Mouse (Mus musculus) hindbrain, embryonic 10.5 days (tissue): ENCODE measurements around the gene Tmem45a2. TPM values are rescaled to one million over a fixed set of nuclear protein-coding genes. Genes with fewer than 3 reads are reported as not detected.

Experiments
- DNase-seq: peaks from one replicate; pipeline ENCODE4 v3.0.0-alpha.2; 2017; ENCODE audit warnings: low spot score
- H3K27ac ChIP-seq: fragments of 300-500 bp; sonication (generic); 2 replicates; pipeline ENCODE4 v1.5.1; 2016; ENCODE audit warnings: mild to moderate bottlenecking, moderate library complexity
- H3K27me3 ChIP-seq: fragments of 300-500 bp; sonication (generic); 2 replicates; pipeline ENCODE4 v1.6.1; 2016; ENCODE audit warnings: mild to moderate bottlenecking; ENCODE audit not compliant: poor library complexity, insufficient read depth, severe bottlenecking
- H3K36me3 ChIP-seq: fragments of 300-500 bp; sonication (generic); 2 replicates; pipeline ENCODE4 v1.6.1; 2016; ENCODE audit warnings: mild to moderate bottlenecking, moderate library complexity
- H3K4me1 ChIP-seq: fragments of 300-500 bp; sonication (generic); replicated peaks from 2 replicates; pipeline ENCODE4 v1.6.1; 2016; ENCODE audit warnings: mild to moderate bottlenecking
- H3K4me3 ChIP-seq: fragments of 300-500 bp; sonication (generic); 2 replicates; pipeline ENCODE4 v1.5.1; 2016; ENCODE audit warnings: mild to moderate bottlenecking, moderate library complexity
- H3K9me3 ChIP-seq: fragments of 300-500 bp; sonication (generic); 2 replicates; pipeline ENCODE4 v1.6.1; 2016; ENCODE audit warnings: mild to moderate bottlenecking, moderate library complexity
- WGBS: fragments of 180-500 bp; shearing (Covaris S2); methylation state at CpG from one replicate; pipeline ENCODE4 v1.1.7; 2016; 5-methylcytosine and 5-hydroxymethylcytosine counted together
- polyA plus RNA-seq: library from polyadenylated mRNA; unstranded; fragments of >200 nt; fragmentation: Nextera tagmentation; extraction: Ambion mirVana; gene quantifications from 2 replicates; pipeline ENCODE4 v1.2.1, GENCODE M21; 2016

Gene Tmem45a2
- polyA plus RNA-seq, result not detected in 2 replicates

GRCm38 (mm10) chr16:57071132-57071639 is at the start of gene Tmem45a2:
Gene Tmem45a2 (minus strand): TSS chr16:57071372.
- H3K4me3 ChIP-seq, result no peak within 1 kb of the TSS
- no peaks in the 10 kb centered on the region for H3K36me3 ChIP-seq
- DNase-seq, result no peak
- H3K4me1 ChIP-seq, result no peaks in the 10 kb centered on the region
- no peak within 1 kb of the TSS for H3K27ac ChIP-seq
- 90% methylated on average over 5 of the region's 5 CpGs for WGBS
- H3K9me3 ChIP-seq, result no peaks in the 10 kb centered on the region
- H3K27me3 ChIP-seq, result no peaks in the 10 kb centered on the region

- WGBS, result 74% methylated on average over 2 of the region's 2 CpGs
- no peak for DNase-seq
- H3K4me1 ChIP-seq, result peaks cover 3% of the 10 kb centered on the region
- no peaks in the 10 kb centered on the region for H3K36me3 ChIP-seq
- H3K27me3 ChIP-seq, result no peaks in the 10 kb centered on the region
- no peak overlapping the region for H3K4me3 ChIP-seq
- no peak overlapping the region for H3K27ac ChIP-seq
- H3K9me3 ChIP-seq, result no peaks in the 10 kb centered on the region
Measured at GRCm38 (mm10) chr16:57117562-57117961, 46.4 kb upstream of the Tmem45a2 start.

GRCm38 (mm10) chr16:57116066-57116465 is 44.9 kb upstream of the Tmem45a2 start:
- H3K9me3 ChIP-seq, result no peaks in the 10 kb centered on the region
- DNase-seq, result no peak
- H3K27ac ChIP-seq, result no peak overlapping the region
- no peaks in the 10 kb centered on the region for H3K36me3 ChIP-seq
- H3K4me1 ChIP-seq, result no peaks in the 10 kb centered on the region
- no peak overlapping the region for H3K4me3 ChIP-seq
- H3K27me3 ChIP-seq, result no peaks in the 10 kb centered on the region

GRCm38 (mm10) chr16:57106185-57106960 is 35.2 kb upstream of the Tmem45a2 start:
- Histone ChIP-seq H3K9me3 (no peaks in the 10 kb centered on the region), H3K36me3 (no peaks in the 10 kb centered on the region), H3K27ac (no peak overlapping the region), H3K27me3 (no peaks in the 10 kb centered on the region), H3K4me3 (no peak overlapping the region), H3K4me1 (no peaks in the 10 kb centered on the region)
- 83% methylated on average over 5 of the region's 5 CpGs for WGBS
- DNase-seq, result no peak

GRCm38 (mm10) chr16:57101174-57101573 is 30.0 kb upstream of the Tmem45a2 start:
- Histone ChIP-seq H3K27me3 (no peaks in the 10 kb centered on the region), H3K4me3 (no peak overlapping the region), H3K27ac (no peak overlapping the region), H3K36me3 (no peaks in the 10 kb centered on the region), H3K4me1 (no peaks in the 10 kb centered on the region), H3K9me3 (no peaks in the 10 kb centered on the region)
- DNase-seq, result no peak
- WGBS, result 92% methylated on average over 1 of the region's 1 CpGs

- Histone ChIP-seq H3K4me1 (no peaks in the 10 kb centered on the region), H3K36me3 (no peaks in the 10 kb centered on the region), H3K27me3 (no peaks in the 10 kb centered on the region), H3K4me3 (no peak overlapping the region), H3K9me3 (no peaks in the 10 kb centered on the region), H3K27ac (no peak overlapping the region)
- no peak for DNase-seq
- 81% methylated on average over 5 of the region's 5 CpGs for WGBS
Measured at GRCm38 (mm10) chr16:57099572-57100237, 28.5 kb upstream of the Tmem45a2 start.

- no peak for DNase-seq
- Histone ChIP-seq H3K27me3 (no peaks in the 10 kb centered on the region), H3K4me3 (no peak overlapping the region), H3K4me1 (no peaks in the 10 kb centered on the region), H3K9me3 (no peaks in the 10 kb centered on the region), H3K27ac (no peak overlapping the region), H3K36me3 (no peaks in the 10 kb centered on the region)
- WGBS, result 70% methylated on average over 7 of the region's 7 CpGs
Measured at GRCm38 (mm10) chr16:57098468-57099144, 27.4 kb upstream of the Tmem45a2 start.

- 72% methylated on average over 6 of the region's 6 CpGs for WGBS
- no peak for DNase-seq
- H3K9me3 ChIP-seq, result no peaks in the 10 kb centered on the region
- H3K4me1 ChIP-seq, result no peaks in the 10 kb centered on the region
- no peaks in the 10 kb centered on the region for H3K36me3 ChIP-seq
- no peak overlapping the region for H3K4me3 ChIP-seq
- no peak overlapping the region for H3K27ac ChIP-seq
- H3K27me3 ChIP-seq, result no peaks in the 10 kb centered on the region
Measured at GRCm38 (mm10) chr16:57092911-57093605, 21.9 kb upstream of the Tmem45a2 start.

GRCm38 (mm10) chr16:57092460-57092859 is 21.3 kb upstream of the Tmem45a2 start:
- WGBS, result 48% methylated on average over 4 of the region's 4 CpGs

GRCm38 (mm10) chr16:57079577-57079976 is 8.4 kb upstream of the Tmem45a2 start:
- H3K27ac ChIP-seq, result no peak overlapping the region
- WGBS, result 89% methylated on average over 4 of the region's 4 CpGs
- H3K4me1 ChIP-seq, result no peaks in the 10 kb centered on the region
- no peak for DNase-seq
- no peaks in the 10 kb centered on the region for H3K9me3 ChIP-seq
- H3K27me3 ChIP-seq, result no peaks in the 10 kb centered on the region
- no peak overlapping the region for H3K4me3 ChIP-seq
- no peaks in the 10 kb centered on the region for H3K36me3 ChIP-seq

More at GRCm38 (mm10) chr16:57092460-57092859, 21.3 kb upstream of the Tmem45a2 start:
- Histone ChIP-seq H3K9me3 (no peaks in the 10 kb centered on the region), H3K27me3 (no peaks in the 10 kb centered on the region), H3K27ac (no peak overlapping the region), H3K4me3 (no peak overlapping the region), H3K4me1 (no peaks in the 10 kb centered on the region), H3K36me3 (no peaks in the 10 kb centered on the region)
- DNase-seq, result peak; percentile 31

GRCm38 (mm10) chr16:57075986-57076385 is 4.8 kb upstream of the Tmem45a2 start:
- DNase-seq, result no peak
- Histone ChIP-seq H3K36me3 (no peaks in the 10 kb centered on the region), H3K27me3 (no peaks in the 10 kb centered on the region), H3K27ac (no peak overlapping the region), H3K9me3 (no peaks in the 10 kb centered on the region), H3K4me3 (no peak overlapping the region), H3K4me1 (no peaks in the 10 kb centered on the region)
- 79% methylated on average over 7 of the region's 7 CpGs for WGBS

- H3K27ac ChIP-seq, result no peak overlapping the region
- H3K4me1 ChIP-seq, result no peaks in the 10 kb centered on the region
- H3K36me3 ChIP-seq, result no peaks in the 10 kb centered on the region
- DNase-seq, result no peak
- H3K9me3 ChIP-seq, result no peaks in the 10 kb centered on the region
- WGBS, result 89% methylated on average over 3 of the region's 3 CpGs
- H3K4me3 ChIP-seq, result no peak overlapping the region
- no peaks in the 10 kb centered on the region for H3K27me3 ChIP-seq
Measured at GRCm38 (mm10) chr16:57062045-57062444, 9.1 kb downstream of the Tmem45a2 start.
